Mouse (Mus musculus): ENCODE data around the gene Rpa1. TPM values are rescaled to one million over a fixed set of nuclear protein-coding genes. Genes with fewer than 3 reads are reported as not detected.

The Rpa1 gene
- total and polyA plus RNA-seq, 2 experiments from 2014 or later = 54.1 to 58.5 TPM

GRCm38 (mm10) chr11:75281380-75282256 lies 66.5 kb downstream of the Rpa1 start:
- Histone ChIP-seq H3K36me3 (ENCODE audit: insufficient read depth) (no peaks in the 10 kb centered on the region), H3K27ac (ENCODE audit: low read depth, low read length) (no peak overlapping the region), H3K4me2 (ENCODE audit: low read depth) (peak overlapping the region; percentile 48), H3K9me3 (ENCODE audit: low read length) (no peaks in the 10 kb centered on the region), H3K9ac (peak overlapping the region; percentile 47), H3K4me3 (ENCODE audit: low read depth, low read length) (peak overlapping the region; percentile 30), H3K4me1 (ENCODE audit: insufficient read depth) (peaks cover 18% of the 10 kb centered on the region), H3K27me3 (ENCODE audit: insufficient read depth, low read length) (peaks cover 22% of the 10 kb centered on the region)
- ATAC-seq (peak; percentile 47), DNase-seq (no peak)
- WGBS = 7% methylated on average over 29 of the region's 29 CpGs
- no peak for TF ChIP-seq CTCF (IDR thresholded peaks at IDR 0.05; ENCODE audit: low read depth)

- no peak overlapping the region for H3K4me3 ChIP-seq (ENCODE audit: low read depth, low read length)
- DNase-seq (no peak), ATAC-seq (no peak)
- TF ChIP-seq CTCF (IDR thresholded peaks at IDR 0.05; ENCODE audit: low read depth) = no peak
- no peaks in the 10 kb centered on the region for H3K9me3 ChIP-seq (ENCODE audit: low read length)
- no peak overlapping the region for H3K9ac ChIP-seq
- H3K27ac ChIP-seq (ENCODE audit: low read depth, low read length) = no peak overlapping the region
- no peak overlapping the region for H3K4me2 ChIP-seq (ENCODE audit: low read depth)
- 48% methylated on average over 5 of the region's 5 CpGs for WGBS
- no peaks in the 10 kb centered on the region for H3K36me3 ChIP-seq (ENCODE audit: insufficient read depth)
- H3K27me3 ChIP-seq (ENCODE audit: insufficient read depth, low read length) = peaks cover 22% of the 10 kb centered on the region
- peaks cover 18% of the 10 kb centered on the region for H3K4me1 ChIP-seq (ENCODE audit: insufficient read depth)
Measured at GRCm38 (mm10) chr11:75280435-75281001, 67.6 kb downstream of the Rpa1 start.

GRCm38 (mm10) chr11:75280066-75280410 lies 68.1 kb downstream of the Rpa1 start:
- WGBS = 30% methylated on average over 5 of the region's 5 CpGs
- H3K27me3 ChIP-seq (ENCODE audit: insufficient read depth, low read length) = peaks cover 22% of the 10 kb centered on the region
- ATAC-seq (no peak), DNase-seq (no peak)
- H3K36me3 ChIP-seq (ENCODE audit: insufficient read depth) = no peaks in the 10 kb centered on the region
- no peak overlapping the region for H3K9ac ChIP-seq
- H3K4me3 ChIP-seq (ENCODE audit: low read depth, low read length) = no peak overlapping the region
- no peak overlapping the region for H3K27ac ChIP-seq (ENCODE audit: low read depth, low read length)
- H3K4me1 ChIP-seq (ENCODE audit: insufficient read depth) = peaks cover 18% of the 10 kb centered on the region
- no peaks in the 10 kb centered on the region for H3K9me3 ChIP-seq (ENCODE audit: low read length)
- no peak overlapping the region for H3K4me2 ChIP-seq (ENCODE audit: low read depth)
- no peak for TF ChIP-seq CTCF (IDR thresholded peaks at IDR 0.05; ENCODE audit: low read depth)

GRCm38 (mm10) chr11:75279342-75280065 lies 68.6 kb downstream of the Rpa1 start:
- ATAC-seq (no peak), DNase-seq (no peak)
- no peak overlapping the region for H3K27ac ChIP-seq (ENCODE audit: low read depth, low read length)
- H3K27me3 ChIP-seq (ENCODE audit: insufficient read depth, low read length) = peaks cover 22% of the 10 kb centered on the region
- no peak for TF ChIP-seq CTCF (IDR thresholded peaks at IDR 0.05; ENCODE audit: low read depth)
- peaks cover 20% of the 10 kb centered on the region for H3K4me1 ChIP-seq (ENCODE audit: insufficient read depth)
- peak overlapping the region; percentile 10; the same call in 1 of the 2 replicates for H3K4me2 ChIP-seq (ENCODE audit: low read depth)
- no peaks in the 10 kb centered on the region for H3K9me3 ChIP-seq (ENCODE audit: low read length)
- H3K9ac ChIP-seq = no peak overlapping the region
- no peak overlapping the region for H3K4me3 ChIP-seq (ENCODE audit: low read depth, low read length)
- 4% methylated on average over 16 of the region's 16 CpGs for WGBS
- H3K36me3 ChIP-seq (ENCODE audit: insufficient read depth) = no peaks in the 10 kb centered on the region

GRCm38 (mm10) chr11:75279013-75279341 lies 69.1 kb downstream of the Rpa1 start:
- Histone ChIP-seq H3K27ac (ENCODE audit: low read depth, low read length) (no peak overlapping the region), H3K4me3 (ENCODE audit: low read depth, low read length) (no peak overlapping the region), H3K9me3 (ENCODE audit: low read length) (no peaks in the 10 kb centered on the region), H3K27me3 (ENCODE audit: insufficient read depth, low read length) (peaks cover 22% of the 10 kb centered on the region), H3K9ac (no peak overlapping the region), H3K36me3 (ENCODE audit: insufficient read depth) (no peaks in the 10 kb centered on the region), H3K4me2 (ENCODE audit: low read depth) (0 out of 2 replicates have a peak overlapping the region, but pooled peaks have one; percentile 10), H3K4me1 (ENCODE audit: insufficient read depth) (peaks cover 23% of the 10 kb centered on the region)
- TF ChIP-seq CTCF (IDR thresholded peaks at IDR 0.05; ENCODE audit: low read depth) = no peak
- 12% methylated on average over 4 of the region's 4 CpGs for WGBS
- no peak for DNase-seq
- no peak for ATAC-seq

GRCm38 (mm10) chr11:75278115-75278514 lies 70.0 kb downstream of the Rpa1 start:
- no peak overlapping the region for H3K4me2 ChIP-seq (ENCODE audit: low read depth)
- ATAC-seq (no peak), DNase-seq (no peak)
- no peaks in the 10 kb centered on the region for H3K9me3 ChIP-seq (ENCODE audit: low read length)
- no peak overlapping the region for H3K27ac ChIP-seq (ENCODE audit: low read depth, low read length)
- no peak for TF ChIP-seq CTCF (IDR thresholded peaks at IDR 0.05; ENCODE audit: low read depth)
- H3K4me1 ChIP-seq (ENCODE audit: insufficient read depth) = peaks cover 31% of the 10 kb centered on the region
- peaks cover 18% of the 10 kb centered on the region for H3K27me3 ChIP-seq (ENCODE audit: insufficient read depth, low read length)
- no peaks in the 10 kb centered on the region for H3K36me3 ChIP-seq (ENCODE audit: insufficient read depth)
- no peak overlapping the region for H3K4me3 ChIP-seq (ENCODE audit: low read depth, low read length)
- no peak overlapping the region for H3K9ac ChIP-seq
- 45% methylated on average over 7 of the region's 7 CpGs for WGBS

- H3K4me2 ChIP-seq (ENCODE audit: low read depth) = no peak overlapping the region
- 33% methylated on average over 6 of the region's 6 CpGs for WGBS
- H3K4me1 ChIP-seq (ENCODE audit: insufficient read depth) = peaks cover 36% of the 10 kb centered on the region
- H3K9ac ChIP-seq = no peak overlapping the region
- ATAC-seq (no peak), DNase-seq (no peak)
- no peak overlapping the region for H3K27ac ChIP-seq (ENCODE audit: low read depth, low read length)
- no peaks in the 10 kb centered on the region for H3K36me3 ChIP-seq (ENCODE audit: insufficient read depth)
- H3K27me3 ChIP-seq (ENCODE audit: insufficient read depth, low read length) = no peaks in the 10 kb centered on the region
- no peak for TF ChIP-seq CTCF (IDR thresholded peaks at IDR 0.05; ENCODE audit: low read depth)
- no peaks in the 10 kb centered on the region for H3K9me3 ChIP-seq (ENCODE audit: low read length)
- no peak overlapping the region for H3K4me3 ChIP-seq (ENCODE audit: low read depth, low read length)
Measured at GRCm38 (mm10) chr11:75275035-75275434, 73.1 kb downstream of the Rpa1 start.

Measured in forebrain, postnatal 0 days (tissue).